Mouse (Mus musculus): ENCODE data around the gene Dlgap1.
"Not testable (repeated sequence)": the region's sequence is repeated elsewhere in the genome, so short reads cannot be mapped to it uniquely, and the experiment has no call there.

Gene Dlgap1

DNA sequence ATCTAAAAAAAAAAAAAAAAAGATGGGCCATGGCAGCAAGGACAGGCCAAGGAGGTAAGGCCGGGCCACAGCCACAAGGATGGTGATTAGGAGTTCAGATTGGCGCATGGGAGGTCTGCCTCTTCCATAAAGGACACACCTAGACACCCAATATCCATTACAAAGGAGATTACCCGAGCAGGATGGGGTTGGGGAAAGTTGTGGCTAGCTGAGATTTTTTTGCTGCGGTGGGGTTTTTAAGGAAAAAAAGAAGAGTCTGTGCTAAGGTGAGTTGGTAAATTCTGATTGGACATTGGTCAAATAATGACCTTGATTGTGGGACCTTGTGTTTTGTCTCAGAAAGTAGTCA, 859.3 kb downstream of the Dlgap1 start:
- DNase-seq: no peak

DNA sequence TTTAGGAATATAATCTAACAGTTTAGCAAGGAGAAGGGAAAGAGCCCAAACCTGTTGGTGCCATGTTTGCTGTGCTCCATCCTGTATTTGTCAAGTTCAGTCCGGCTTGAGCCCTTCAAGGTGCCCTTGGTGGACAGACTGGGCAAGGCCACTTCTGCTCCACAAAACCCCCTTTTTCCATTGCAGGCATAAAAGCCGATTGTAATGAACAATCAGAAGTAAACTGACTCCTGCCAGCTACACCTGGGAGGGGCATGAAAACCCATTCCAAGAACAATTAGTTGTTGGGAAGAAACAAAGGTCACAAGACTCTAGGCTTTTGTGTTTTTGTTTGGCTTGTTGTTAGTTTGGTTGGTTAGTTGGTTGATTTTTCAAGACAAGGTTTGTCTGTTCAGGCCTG, 859.7 kb downstream of the Dlgap1 start:
- DNase-seq: no peak

DNA sequence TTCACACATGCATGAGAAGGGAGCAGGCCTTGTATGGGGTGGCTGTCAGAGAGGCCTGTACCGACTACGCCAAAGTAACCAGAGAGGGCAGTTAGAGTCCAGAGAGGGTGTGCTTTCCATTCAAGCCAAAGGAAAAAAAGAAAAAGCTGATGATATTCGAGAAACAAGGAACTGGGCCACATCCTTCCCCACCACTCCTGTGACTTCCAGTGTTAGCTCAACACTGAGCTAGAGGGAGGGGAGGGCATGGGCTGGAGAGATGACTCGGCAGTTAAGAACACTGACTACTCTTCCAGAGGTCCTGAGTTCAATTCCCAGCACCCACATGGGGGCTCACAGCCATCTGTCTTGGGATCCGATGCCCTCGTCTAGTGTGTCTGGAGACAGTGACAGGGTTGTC, 860.3 kb downstream of the Dlgap1 start:
- no peak for DNase-seq

DNA sequence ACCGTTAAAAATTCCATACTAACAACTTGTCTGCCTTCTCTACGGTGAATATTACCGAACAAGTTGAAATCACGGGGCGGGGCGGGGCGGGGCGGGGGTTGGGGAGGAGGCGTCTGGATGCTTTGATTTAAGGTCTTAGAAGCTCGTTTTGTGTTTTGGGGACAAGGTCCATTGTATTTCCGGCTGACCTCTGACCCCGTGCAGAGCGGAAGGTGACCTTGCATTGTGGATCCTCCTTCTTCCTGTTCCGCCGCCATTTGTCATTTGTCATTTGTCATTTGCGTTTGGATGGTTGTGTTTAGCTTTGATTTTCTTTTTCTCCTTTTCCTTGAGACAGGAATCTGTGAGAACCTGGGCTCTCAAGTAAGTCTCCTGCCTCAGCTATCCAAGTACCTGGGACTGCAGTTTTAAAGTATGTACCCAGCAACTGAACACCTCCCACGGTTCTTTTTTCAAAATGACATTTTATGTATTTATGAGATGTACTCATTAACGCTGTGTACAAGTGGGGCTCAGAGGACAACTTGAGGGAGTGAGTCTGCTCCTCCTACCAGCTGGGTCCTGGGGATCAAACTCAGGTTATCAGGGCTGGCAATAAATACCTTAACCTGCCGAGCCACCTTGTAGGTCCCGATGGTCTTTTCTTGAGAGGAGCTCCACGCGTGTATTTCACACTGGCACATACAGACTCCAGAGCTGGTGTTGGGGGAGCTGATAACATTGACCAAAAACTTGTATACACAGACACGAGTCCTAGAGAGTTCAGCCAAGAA, 861.3 kb downstream of the Dlgap1 start:
- DNase-seq: no peak

DNA sequence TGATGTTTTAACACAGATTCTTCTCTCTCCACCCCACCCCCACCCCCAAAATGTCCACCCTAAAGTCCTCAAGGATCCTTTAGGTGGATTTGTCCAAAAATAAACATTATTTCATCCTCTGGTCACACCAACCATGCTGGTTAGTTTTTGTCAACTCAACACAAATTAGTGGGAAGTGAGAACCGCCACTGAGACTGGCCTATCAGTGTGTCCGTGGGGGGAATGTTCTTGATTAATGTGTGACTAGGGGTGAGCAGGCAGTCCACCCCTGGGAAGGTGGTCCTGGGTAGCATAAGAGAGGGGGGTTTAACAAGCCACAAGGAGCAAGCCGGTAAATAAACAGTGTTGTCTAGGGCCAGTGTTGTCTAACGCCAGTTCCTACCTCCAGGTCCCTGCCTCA, 862.7 kb downstream of the Dlgap1 start:
- DNase-seq: no peak

DNA sequence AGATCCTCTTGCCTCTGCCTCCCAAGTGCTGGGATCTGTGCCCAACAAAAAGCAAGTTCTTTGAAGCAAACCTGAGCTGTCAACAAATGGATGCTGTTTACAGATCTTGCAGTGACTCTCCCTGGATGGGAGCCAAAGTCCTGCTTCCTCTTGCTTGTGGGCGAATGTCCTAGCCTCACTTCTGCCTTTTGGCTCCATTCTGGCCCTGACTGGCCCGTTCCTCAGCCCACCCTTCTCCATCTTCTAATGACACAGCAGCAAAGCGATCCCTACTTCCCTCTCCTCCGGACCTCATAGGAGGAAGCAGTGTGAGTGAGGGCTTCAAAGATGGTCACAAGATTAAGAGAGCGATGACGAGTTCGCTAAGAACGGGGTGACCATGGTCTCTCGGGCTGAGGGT, 863.7 kb downstream of the Dlgap1 start:
- DNase-seq: peak; percentile 56

DNA sequence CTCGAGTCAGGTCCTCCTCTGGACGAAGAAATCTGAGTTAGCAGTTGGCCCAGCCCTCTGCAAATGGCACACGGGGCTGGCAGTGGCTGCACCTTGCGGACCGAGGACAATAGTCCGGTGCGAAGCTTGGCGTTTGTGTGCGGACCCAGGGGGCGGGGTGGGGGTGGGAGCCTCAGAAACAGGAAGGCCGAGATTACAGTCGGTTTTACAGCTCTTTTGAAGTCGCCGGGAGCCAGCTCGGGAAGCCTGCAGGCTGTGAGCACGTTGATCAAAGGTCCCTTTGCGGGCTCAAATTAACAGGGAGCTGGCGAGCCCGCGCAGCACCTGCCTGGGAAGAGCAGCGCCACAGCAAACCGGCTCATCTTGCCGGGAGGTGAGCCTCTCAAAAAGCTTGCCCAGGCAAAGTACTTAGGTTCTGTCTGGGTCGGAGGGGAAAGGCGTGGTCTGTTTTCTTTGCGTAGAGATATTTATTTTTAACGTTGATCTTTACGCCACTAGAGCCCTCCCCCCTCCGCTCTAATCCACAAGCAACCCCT, 865.6 kb downstream of the Dlgap1 start:
- peak; percentile 13 for DNase-seq

DNA sequence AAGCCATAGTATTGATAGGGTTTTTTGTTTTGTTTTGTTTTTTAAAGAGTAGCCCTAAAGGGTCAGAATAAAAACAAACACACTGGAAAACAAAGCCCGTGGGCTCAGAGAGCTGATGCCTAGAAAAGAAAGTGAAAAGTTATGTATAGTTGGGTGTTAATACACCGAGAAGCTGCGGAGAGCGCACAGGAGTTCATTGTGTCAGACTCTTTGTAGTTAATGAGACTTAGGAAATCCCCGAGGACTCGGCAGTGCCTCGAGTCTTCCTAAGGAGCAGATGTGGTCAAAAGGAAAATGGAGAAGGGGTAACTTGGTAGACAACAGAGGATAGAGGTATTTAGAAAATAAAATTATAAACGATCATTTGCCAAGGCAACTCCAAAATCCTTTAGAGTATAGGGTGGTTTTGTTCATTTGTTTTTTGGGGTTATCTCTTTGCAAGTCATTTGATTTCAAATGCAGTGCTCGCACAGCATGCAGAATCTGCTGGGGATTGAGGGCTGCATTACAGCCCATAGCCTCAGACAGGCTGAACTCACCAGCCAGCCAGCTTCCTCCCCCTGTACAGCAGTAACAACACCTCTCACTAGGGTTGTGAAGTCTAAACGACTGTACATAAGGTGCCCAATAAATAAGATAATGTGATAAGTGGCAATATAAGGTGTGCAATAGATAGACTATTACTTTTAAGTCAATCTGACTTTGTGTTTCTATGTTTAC, 866.4 kb downstream of the Dlgap1 start:
- DNase-seq: no peak

DNA sequence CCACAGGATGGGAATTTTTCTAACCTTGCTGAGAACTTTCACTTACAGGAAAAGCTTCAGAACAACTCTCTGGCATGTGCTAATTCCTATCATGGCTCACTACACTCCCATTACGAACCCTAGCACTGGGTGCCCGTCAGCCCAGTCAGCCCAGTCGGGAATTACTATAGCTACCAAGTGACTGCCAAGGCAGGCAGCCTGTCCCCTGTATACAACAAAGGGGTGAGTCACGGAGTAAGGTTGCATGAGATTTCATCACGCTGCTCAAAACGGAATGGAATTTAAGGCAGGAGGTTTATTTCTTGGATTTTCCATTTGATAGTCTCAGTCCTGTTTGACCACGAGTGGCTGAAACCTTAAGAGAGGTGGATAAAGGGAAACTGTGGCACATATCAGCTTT, 867.9 kb downstream of the Dlgap1 start:
- DNase-seq: no peak

DNA sequence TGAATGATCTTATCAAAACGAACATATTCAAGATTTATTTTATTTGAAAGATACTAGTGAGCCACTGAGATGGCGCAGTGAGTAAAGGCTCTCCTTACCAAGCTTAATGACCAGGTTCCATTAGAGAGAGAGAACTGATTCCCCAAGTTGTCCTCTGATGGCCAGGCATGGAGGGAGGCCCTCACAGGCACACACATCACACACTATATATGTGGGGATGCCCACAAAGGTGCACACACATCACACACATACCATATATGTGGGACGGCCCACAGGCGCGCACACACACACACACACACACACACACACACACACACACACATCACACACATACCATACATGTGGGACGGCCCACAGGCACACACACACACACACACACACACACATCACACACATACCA, 868.6 kb downstream of the Dlgap1 start:
- DNase-seq: not testable (repeated sequence)

DNA sequence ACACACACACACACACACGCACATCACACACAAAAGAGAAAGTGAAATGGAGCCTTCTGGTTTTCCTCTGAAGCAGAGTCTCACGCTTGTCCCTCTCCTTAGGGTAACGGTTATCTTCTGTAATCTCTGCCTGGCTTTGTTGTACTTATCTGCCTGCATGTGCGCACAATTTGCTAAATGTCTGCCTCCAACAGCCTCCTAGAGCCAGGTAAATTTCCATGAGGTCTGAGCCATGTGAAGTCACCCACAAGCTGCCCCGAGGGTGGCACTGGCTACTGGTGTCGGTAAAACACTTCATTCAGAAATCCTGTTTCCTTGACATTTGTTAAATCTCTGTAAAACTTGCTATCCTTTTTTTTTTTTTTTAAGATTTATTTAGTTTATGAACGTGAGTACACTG, 869.2 kb downstream of the Dlgap1 start:
- DNase-seq: no peak

DNA sequence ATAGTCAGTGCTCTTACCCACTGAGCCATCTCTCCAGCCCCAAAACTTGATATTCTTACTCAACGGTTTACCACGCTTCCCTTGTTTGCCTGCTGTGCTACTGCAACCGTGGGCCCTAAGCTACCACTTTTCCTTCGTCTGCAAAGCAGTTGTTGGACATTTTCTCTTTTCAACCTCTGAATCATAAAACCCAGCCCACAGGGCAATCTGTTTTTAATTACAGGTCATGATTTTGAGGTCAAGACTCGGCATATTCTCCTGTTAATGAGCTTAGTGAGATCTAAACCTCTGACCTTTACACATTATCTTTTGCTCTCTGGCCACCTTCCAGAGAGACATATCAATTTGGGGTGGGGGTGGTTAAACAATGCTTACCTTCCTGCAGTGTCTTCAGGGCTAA, 869.7 kb downstream of the Dlgap1 start:
- DNase-seq: no peak

DNA sequence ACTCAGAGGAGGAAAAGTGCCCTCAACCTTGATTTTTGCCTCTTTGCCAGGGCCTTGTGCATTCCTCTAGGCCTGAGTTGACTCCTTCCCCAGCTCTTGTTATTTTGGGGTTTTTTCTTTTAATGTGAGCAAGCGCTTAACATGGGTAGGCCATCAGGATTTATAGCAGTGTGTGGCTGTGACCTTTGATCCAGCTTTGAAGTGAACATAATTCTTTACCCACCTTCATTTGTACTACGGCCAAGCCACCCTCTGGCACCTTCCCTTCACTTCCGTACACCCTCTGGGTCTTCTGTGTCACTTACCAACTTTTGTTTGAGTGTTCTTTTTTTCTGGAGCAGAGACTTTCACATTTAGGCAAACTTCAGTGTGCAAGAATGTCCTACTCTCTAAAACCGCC, 874.4 kb downstream of the Dlgap1 start:
- DNase-seq: no peak

DNA sequence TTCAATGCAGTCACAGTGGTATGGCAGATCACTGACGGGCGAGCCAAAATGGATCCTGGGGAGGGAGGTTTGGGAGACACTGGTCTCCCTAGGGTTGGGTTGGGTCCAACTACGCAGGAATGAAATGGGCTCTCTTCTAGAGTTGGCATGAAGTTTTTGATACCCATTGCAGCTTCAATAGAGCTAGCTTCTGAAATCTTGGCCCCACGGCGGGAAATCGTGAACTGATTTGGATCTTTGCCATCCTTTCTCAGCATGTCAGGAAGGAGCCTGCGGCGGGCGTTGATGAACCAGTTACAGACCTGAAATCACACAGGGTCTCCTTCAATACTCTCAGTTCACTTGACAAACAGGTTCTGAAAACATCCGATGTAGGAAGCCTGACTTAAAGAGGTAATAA, 876.1 kb downstream of the Dlgap1 start:
- DNase-seq: no peak

DNA sequence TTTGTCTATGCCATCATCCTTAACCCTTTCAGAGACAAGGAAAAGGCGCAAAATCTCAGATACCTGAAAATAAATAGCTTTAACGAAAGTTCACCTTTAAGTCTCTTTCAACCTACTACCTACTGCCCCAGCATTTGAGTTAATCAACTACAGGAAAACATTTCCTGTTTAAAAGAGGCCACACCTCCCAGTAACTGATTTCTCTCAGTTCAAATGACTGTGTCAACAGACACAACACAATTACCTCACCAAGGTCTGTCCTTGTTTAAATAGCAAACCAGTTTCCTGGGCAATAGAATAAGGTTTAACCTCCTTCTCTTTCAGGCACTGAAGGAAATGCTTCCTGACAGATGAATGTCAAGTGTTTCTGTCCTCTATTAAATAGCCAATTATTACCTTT, 876.7 kb downstream of the Dlgap1 start:
- DNase-seq: peak; percentile 18

DNA sequence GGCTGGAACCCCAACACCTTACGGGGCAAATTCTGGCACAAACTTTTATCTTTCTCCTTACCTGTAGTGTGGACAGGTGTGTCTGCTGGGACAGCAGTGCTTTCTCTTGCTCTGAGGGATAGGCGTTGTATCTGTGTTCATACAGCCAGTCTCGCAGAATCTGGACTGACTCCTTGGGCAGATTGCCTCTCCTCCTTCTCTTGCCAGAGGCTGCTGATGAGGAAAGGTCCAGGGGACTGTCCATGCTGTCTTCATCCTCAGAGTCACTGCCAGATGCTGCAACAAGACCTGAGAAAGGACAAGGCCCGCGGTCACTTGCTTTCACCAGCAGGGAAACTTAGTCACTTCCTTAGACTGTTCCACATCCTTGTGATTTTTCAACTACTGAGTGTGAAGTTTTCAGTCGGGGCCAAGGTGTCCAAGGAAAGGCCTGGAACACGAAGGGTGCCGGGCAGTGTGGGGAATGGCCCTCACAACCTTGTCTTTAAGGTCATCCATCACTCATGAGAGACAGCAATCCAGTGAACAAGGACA, 877.3 kb downstream of the Dlgap1 start:
- no peak for DNase-seq

DNA sequence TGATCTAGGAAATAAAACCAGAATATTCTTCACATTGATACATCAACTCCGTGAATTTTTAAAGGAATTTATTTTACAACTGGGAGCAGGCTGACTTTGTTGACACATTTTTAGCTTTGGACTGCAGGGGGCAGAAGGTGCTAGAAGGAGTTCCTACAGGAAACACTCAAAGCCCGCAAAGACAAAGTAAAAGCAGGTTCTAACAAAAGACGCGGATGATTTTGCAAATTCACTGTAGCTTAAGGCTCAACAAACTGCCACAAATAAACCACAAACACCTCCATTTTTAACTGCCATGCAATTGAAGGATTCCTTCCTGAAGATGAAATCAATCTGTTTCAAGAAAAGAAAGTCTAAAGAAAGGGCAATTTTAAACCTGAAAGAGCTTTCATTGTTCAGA, 878.2 kb downstream of the Dlgap1 start:
- DNase-seq: peak; percentile 84

DNA sequence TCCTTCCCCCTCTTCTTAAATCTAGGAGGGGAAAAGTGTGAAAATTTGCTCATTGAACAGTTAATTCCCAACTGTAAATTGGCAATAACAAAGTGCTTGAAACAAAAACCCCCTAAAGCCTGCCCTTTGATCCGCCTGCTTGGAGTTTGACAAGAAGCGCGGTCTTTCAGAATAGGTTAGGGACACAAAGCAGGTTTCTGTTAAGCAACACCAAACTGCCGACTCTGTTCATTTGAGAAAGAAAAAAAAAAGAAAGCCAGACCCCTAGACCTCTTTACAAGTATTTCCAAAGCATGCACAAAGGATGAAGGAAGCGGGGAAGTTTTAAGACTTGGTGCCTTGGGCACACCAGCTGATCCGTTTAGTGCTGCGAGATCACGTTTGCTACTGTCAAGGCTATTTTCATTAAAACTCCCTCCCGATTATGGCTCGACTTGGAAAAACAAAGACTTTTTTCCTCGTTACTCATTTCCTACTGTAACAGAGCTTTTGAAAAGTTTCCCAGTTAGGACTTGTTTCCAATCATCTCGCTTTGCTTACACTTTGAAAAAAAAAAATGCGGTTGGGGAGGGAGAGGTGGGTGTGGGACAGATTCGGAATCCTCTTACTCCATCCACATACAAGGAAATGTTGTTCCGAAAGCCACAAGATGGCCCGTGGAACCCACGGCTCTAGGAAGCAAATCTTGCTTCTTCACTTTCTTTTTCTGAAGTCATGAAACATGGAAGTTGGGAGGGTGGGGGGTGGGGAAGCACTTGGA, 879.1 kb downstream of the Dlgap1 start:
- DNase-seq: peak; percentile 30

DNA sequence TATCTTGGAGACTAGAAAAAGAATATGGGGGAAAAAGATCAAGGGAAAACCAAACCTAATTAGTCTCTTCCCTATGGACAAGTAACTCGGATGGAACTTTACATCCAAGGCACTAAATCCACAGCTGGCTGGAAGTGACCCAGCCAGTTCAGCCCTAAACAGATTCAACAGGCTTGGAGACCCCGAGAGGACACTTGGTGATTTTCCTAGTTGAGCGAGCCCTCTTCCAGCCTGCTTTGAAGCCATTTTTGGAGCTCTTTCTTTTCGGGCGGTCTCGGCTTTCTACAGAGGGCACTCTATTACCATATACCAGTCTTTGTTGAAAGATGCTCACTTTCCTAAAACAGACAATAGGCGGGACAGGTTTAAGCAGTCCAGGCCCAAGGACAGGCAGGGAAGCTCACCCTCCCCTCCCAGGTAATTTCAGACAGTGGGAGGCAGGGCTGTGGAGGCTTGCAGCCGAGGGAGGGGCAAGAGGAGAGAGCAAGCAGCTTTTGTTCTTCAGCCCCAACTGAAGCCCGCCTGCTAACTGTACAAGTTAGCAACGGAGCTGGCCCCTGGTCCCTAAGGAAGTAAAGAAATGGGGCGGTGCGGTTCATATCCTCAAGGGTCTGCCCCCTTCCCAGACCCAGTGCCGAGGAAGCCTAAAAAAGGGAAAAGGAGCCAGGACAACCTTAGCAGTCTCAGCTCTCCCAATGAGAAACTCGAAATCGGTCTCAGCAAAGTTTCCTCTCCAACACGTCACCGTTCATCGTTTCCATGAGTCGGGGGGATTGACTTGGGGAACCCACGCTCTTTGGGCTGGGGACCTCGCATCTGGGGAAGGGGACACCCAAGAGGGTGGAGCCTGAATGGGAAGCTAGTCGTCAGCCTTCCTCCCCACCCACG, 879.9 kb downstream of the Dlgap1 start:
- peak; percentile 77 for DNase-seq

DNA sequence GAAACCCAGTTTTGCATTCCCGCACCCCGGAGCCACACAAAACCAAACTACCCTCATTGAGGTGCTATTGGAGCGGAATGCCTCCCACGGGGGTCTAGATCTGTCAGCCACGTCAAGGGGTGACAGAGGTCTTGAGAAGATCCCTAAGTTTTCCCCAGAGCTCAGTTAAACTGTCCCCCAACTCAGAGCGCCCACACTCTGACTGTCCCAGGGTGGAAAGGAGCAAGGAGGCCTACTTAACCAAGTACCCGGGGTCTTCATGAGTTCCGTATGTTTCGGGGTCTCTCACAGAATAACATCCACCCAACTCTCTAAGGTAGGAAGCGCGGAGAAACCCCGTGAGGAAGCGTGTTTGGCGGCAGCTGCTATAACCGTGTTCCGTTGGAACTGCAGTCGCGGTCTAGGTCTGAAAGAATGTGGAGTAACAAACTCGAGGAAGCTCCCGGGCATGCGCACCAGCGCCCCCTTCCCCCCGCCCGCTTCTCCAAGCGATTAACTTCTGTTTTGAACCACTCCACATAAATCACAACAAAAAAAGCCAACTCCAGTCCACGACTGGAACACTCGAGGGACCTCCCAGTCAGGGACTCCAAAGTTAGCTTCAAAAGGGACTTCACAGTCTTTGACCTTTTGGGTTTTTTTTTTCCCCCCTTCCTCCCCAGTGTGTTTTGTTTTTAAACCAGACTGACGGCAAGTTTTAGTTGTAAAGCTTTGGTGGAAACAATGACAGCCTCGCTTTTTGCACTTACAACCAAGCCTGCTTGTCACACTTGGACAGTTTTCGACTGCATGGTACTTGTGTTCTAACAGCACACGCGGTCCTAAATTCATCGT, 880.7 kb downstream of the Dlgap1 start:
- peak; percentile 96 for DNase-seq

DNA sequence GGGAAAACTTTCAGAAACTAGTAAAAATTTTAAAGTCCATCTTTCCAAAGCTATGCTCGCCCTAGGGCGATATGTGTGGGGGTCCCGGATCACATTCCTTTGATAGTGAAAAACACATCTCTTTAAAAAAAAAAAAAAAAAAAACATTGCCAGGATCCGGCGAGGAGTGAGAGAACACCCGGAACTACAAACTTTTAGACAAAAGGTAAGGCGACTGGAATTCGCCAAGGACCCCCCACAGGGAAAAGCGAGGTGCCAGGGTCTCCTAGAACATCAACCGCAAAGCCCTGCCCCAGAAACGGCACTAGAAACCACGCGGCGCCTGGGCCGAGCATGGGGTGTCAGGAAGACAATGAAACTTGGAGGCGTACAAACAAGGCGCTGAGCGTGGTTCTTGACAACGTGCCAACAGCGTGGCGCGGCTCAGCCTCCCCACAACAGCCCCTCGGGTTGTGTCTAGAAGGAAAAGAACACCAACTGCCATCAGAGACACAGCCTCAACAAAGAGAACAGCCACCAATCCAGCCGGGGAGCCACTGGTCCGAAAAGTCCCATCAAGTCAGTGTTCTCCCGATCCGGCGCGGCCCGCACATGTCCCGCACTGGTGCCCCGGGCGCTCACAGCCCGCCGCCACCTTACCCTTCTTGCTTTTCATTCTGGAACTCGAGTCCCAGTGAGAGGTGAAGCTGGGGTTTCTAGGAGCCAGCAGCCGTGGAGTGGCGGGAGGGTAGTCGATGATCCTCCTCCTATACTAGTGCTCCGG, 881.5 kb downstream of the Dlgap1 start:
- DNase-seq: peak; percentile 78
